Mouse (Mus musculus) lung, postnatal 0 days (tissue): ENCODE measurements around the gene Rps6kb2.

Experiments
- CTCF ChIP-seq: IDR thresholded peaks from 2 replicates; pipeline ENCODE4 v1.5.1; 2016; ENCODE audit warnings: antibody characterized with exemption, mild to moderate bottlenecking
- EP300 ChIP-seq: IDR thresholded peaks from 2 replicates; pipeline ENCODE4 v1.6.1; 2016; ENCODE audit warnings: antibody characterized with exemption, mild to moderate bottlenecking, control low read depth

DNA sequence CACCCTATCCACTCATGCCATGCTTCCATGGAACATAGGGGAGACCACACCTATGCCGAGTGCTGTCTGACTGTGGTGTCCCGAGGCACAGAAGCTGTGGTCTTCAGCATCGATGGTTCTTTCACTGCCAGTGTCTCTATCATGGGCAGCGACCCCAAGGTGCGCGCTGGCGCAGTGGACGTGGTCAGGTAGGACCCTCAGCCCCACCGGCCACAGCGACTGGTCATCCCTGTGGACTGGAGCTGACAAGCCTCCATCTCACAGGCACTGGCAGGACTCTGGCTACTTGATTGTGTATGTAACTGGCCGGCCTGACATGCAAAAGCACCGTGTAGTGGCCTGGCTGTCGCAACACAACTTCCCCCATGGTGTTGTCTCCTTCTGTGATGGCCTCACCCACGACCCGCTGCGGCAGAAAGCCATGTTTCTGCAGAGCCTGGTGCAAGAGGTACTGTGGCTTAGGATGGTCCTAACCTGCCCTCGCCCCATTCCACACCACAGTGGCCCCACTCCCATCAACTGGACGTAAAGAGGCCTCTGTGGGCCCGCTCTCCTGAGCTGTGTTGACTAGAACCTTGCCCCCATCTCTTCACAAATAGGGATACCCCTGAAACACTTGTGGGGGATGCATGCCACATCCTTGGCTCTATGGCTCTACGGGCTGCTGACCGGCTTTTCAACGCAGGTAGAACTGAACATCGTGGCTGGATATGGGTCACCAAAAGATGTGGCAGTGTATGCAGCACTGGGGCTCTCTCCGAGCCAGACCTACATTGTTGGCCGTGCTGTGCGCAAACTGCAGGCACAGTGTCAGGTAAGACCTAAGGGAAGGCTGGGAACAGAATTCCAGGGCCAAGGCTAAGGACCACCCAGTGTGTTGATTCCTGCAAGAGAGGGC is 50.8 kb downstream of the Rps6kb2 start:
- no peak for TF ChIP-seq CTCF
- TF ChIP-seq EP300, result no peak
